Mouse (Mus musculus) brain, embryonic 14.5 days (tissue): ENCODE data around the gene Sel1l3.

ENCODE experiments used
- CTCF ChIP-seq: fragments of 200-500 bp; IDR thresholded peaks from 2 replicates; pipeline ENCODE4 v1.5.1; 2012; ENCODE audit warnings: inconsistent platforms, mild to moderate bottlenecking, moderate library complexity, borderline replicate concordance; ENCODE audit not compliant: insufficient read depth, insufficient read length; ENCODE audit errors: extremely low read depth
- POLR2A ChIP-seq: fragments of 200-500 bp; IDR thresholded peaks from 2 replicates; pipeline ENCODE4 v1.6.1; 2012; ENCODE audit warnings: mild to moderate bottlenecking, inconsistent platforms, borderline replicate concordance; ENCODE audit not compliant: poor library complexity, insufficient read depth, insufficient read length, severe bottlenecking; ENCODE audit errors: extremely low read depth

- TF ChIP-seq CTCF (no peak), POLR2A (no peak)
Observed at GRCm38 (mm10) chr5:53172908-53173307, 40.8 kb downstream of the Sel1l3 start.
